ENCODE assay signal across 24 mouse cellular contexts in genomic region chr9:7387947-7388346, GRCm38 (mm10). TPM values are rescaled to one million over a fixed set of nuclear protein-coding genes. Genes with fewer than 3 reads are reported as not detected.
"Had no signal": no experiment of that assay in that cellular context is flagged by ENCODE, and none has a peak within 500 bp of the region (broad histone marks: within the 10 kb centered on the region; RNA-seq: fewer than 3 reads in every experiment).

TSS of gene Mmp1b (minus strand) at chr9:7388047.

- H3K27me3 ChIP-seq: neural tube, embryonic 13.5 days; neural tube, embryonic 15.5 days; stomach, embryonic 15.5 days had no signal

- H3K4me3 ChIP-seq: neural tube, embryonic 13.5 days; neural tube, embryonic 15.5 days; stomach, embryonic 15.5 days had no signal

- DNase-seq: retina, postnatal 1 day; right cerebral cortex, adult 18-20 months; right cerebral cortex, postnatal 14 days; right cerebral cortex, postnatal 25 days; right cerebral cortex, postnatal 4 days; spleen, adult 18-20 months; thymus, adult 18-20 months; thymus, adult 2 months; thymus, postnatal 14 days; thymus, postnatal 25 days; thymus, postnatal 36 days; thymus, postnatal 4 days had no signal

- H3K27ac ChIP-seq: neural tube, embryonic 13.5 days; neural tube, embryonic 15.5 days; stomach, embryonic 15.5 days; stomach, postnatal 0 days had no signal

- H3K4me1 ChIP-seq: neural tube, embryonic 13.5 days; neural tube, embryonic 15.5 days; stomach, embryonic 15.5 days had no signal

RNA-seq across cellular contexts. Expression of gene Mmp1b, which starts in this region (rescaled TPM):
- polyA plus RNA-seq: neural tube, embryonic 13.5 days; neural tube, embryonic 14.5 days; neural tube, embryonic 15.5 days; small intestine, adult 2 months; spleen, adult 2 months; stomach, embryonic 14.5 days; stomach, embryonic 15.5 days; stomach, embryonic 16.5 days; stomach, postnatal 0 days; testis, adult 2 months; thymus, adult 2 months; thymus, postnatal 0 days; urinary bladder, adult 2 months had no signal
